Mouse (Mus musculus): ENCODE results near the gene Gm5114.
"Not testable (repeated sequence)": the region's sequence is repeated elsewhere in the genome, so short reads cannot be mapped to it uniquely, and the experiment has no call there.

Gm5114 gene

GRCm38 (mm10) chr7:39413060-39413459 lies at the start of gene Gm5114:
Gm5114 (minus strand) TSS chr7:39413160.
- DNase-seq (ENCODE audit: low spot score in 2 of 2), result not testable (repeated sequence)

- DNase-seq (ENCODE audit: low spot score in 2 of 2), result no peak
Measured at GRCm38 (mm10) chr7:39455806-39456205, 42.8 kb upstream of the Gm5114 start.

- DNase-seq (ENCODE audit: low spot score in 2 of 2), result peak; percentile 93 to 97
Measured at GRCm38 (mm10) chr7:39449260-39450021, 36.5 kb upstream of the Gm5114 start.

- DNase-seq (ENCODE audit: low spot score in 2 of 2), result no peak
Measured at GRCm38 (mm10) chr7:39448626-39449242, 35.8 kb upstream of the Gm5114 start.

- DNase-seq (ENCODE audit: low spot score in 2 of 2), result no peak
Measured at GRCm38 (mm10) chr7:39441237-39441636, 28.3 kb upstream of the Gm5114 start.

- DNase-seq (ENCODE audit: low spot score in 2 of 2), result no peak
Measured at GRCm38 (mm10) chr7:39440362-39440761, 27.4 kb upstream of the Gm5114 start.
